Mouse (Mus musculus): ENCODE measurements at regions not wholly inside any gene's neighbourhood (a gene's known extent, or its start where the extent isn't known, plus 50 kb on each side); places are given as distances from the start of the nearest gene placed in this dataset.

- DNase-seq (ENCODE audit: low spot score), result no peak
Observed at GRCm38 (mm10) chr2:143133931-143134330, 55.7 kb downstream of the Otor start.

GRCm38 (mm10) chr2:143149189-143149588 is 70.9 kb downstream of the Otor start:
- DNase-seq (ENCODE audit: low spot score), result no peak

- DNase-seq (ENCODE audit: low spot score), result no peak
Observed at GRCm38 (mm10) chr2:143164081-143164984, 86.1 kb downstream of the Otor start.

GRCm38 (mm10) chr2:143166771-143167170 is 88.5 kb downstream of the Otor start:
- no peak for DNase-seq (ENCODE audit: low spot score)

- no peak for DNase-seq (ENCODE audit: low spot score)
Observed at GRCm38 (mm10) chr2:143170648-143171047, 92.4 kb downstream of the Otor start.

GRCm38 (mm10) chr2:143184614-143185013 is 106.3 kb downstream of the Otor start:
- DNase-seq (ENCODE audit: low spot score), result no peak

GRCm38 (mm10) chr2:143192256-143193164 is 114.2 kb downstream of the Otor start:
- peak; percentile 16 for DNase-seq (ENCODE audit: low spot score)

- DNase-seq (ENCODE audit: low spot score), result no peak
Observed at GRCm38 (mm10) chr2:143193165-143193551, 114.9 kb downstream of the Otor start.

- DNase-seq (ENCODE audit: low spot score), result no peak
Observed at GRCm38 (mm10) chr2:143199583-143200249, 121.4 kb downstream of the Otor start.

GRCm38 (mm10) chr2:143206053-143206452 is 127.8 kb downstream of the Otor start:
- DNase-seq (ENCODE audit: low spot score), result no peak

- DNase-seq (ENCODE audit: low spot score), result peak; percentile 85
Observed at GRCm38 (mm10) chr2:143207191-143207590, 128.9 kb downstream of the Otor start.

GRCm38 (mm10) chr2:143217251-143217650 is 139.0 kb downstream of the Otor start:
- no peak for DNase-seq (ENCODE audit: low spot score)

GRCm38 (mm10) chr2:143217760-143218358 is 139.6 kb downstream of the Otor start:
- no peak for DNase-seq (ENCODE audit: low spot score)

- DNase-seq (ENCODE audit: low spot score), result no peak
Observed at GRCm38 (mm10) chr2:143222326-143222725, 144.1 kb downstream of the Otor start.

- no peak for DNase-seq (ENCODE audit: low spot score)
Observed at GRCm38 (mm10) chr2:143224410-143225130, 146.3 kb downstream of the Otor start.

- no peak for DNase-seq (ENCODE audit: low spot score)
Observed at GRCm38 (mm10) chr2:143233795-143234194, 155.5 kb downstream of the Otor start.

GRCm38 (mm10) chr2:143240274-143240673 is 162.0 kb downstream of the Otor start:
- no peak for DNase-seq (ENCODE audit: low spot score)

GRCm38 (mm10) chr2:143243741-143244140 is 165.5 kb downstream of the Otor start:
- DNase-seq (ENCODE audit: low spot score), result no peak

- DNase-seq (ENCODE audit: low spot score), result no peak
Observed at GRCm38 (mm10) chr2:143246131-143246665, 167.9 kb downstream of the Otor start.

- DNase-seq (ENCODE audit: low spot score), result no peak
Observed at GRCm38 (mm10) chr2:143269026-143269425, 190.8 kb downstream of the Otor start.

GRCm38 (mm10) chr2:143270826-143271225 is 192.6 kb downstream of the Otor start:
- no peak for DNase-seq (ENCODE audit: low spot score)
